Mouse (Mus musculus) erythroblast, embryonic 14.5 days (primary cell): ENCODE data around the gene Ptpa. TPM values are rescaled to one million over a fixed set of nuclear protein-coding genes. Genes with fewer than 3 reads are reported as not detected.
A peak's percentile ranks its signal among the peaks of the same experiment; 100 is the strongest.

ENCODE experiments used
- H3K27me3 ChIP-seq: 2 replicates; pipeline ENCODE4 v1.6.1; 2012; ENCODE audit warnings: inconsistent platforms; ENCODE audit not compliant: control insufficient read depth
- H3K36me3 ChIP-seq: 2 replicates; pipeline ENCODE4 v1.6.1; 2012; ENCODE audit warnings: mild to moderate bottlenecking, inconsistent platforms; ENCODE audit not compliant: control insufficient read depth
- H3K4me1 ChIP-seq: 2 replicates; pipeline ENCODE4 v1.6.1; 2012; ENCODE audit warnings: inconsistent platforms; ENCODE audit not compliant: control insufficient read depth
- H3K4me3 ChIP-seq: replicated peaks from 2 replicates; pipeline ENCODE3; 2012; ENCODE audit warnings: moderate library complexity, mild to moderate bottlenecking, inconsistent platforms
- H3K9me3 ChIP-seq: 2 replicates; pipeline ENCODE4 v1.6.1; 2012; ENCODE audit warnings: low read length, inconsistent platforms, mixed read lengths; ENCODE audit not compliant: control insufficient read depth
- GATA1 ChIP-seq: IDR thresholded peaks from 2 replicates; pipeline ENCODE4 v1.6.1; 2012; ENCODE audit warnings: low read length, inconsistent platforms, mixed read lengths
- TAL1 ChIP-seq: IDR thresholded peaks from 3 replicates; pipeline ENCODE4 v1.6.1; 2012; ENCODE audit warnings: low read length, inconsistent platforms, mixed read lengths
- polyA plus RNA-seq: library from polyadenylated mRNA; stranded (reverse); fragments of >175 nt; gene quantifications from 2 replicates; pipeline ENCODE4 v1.2.3, GENCODE M21; 2012

The Ptpa gene
- 150 and 192 TPM in 2 replicates for polyA plus RNA-seq

GRCm38 (mm10) chr2:30415936-30416648 lies at the start of gene Ptpa:
Ptpa (plus strand) TSS chr2:30416039.
- Histone ChIP-seq H3K27me3 (no peaks in the 10 kb centered on the region), H3K4me3 (peak within 1 kb of the TSS; percentile 98), H3K4me1 (peaks cover 72% of the 10 kb centered on the region), H3K36me3 (peaks cover 69% of the 10 kb centered on the region), H3K9me3 (no peaks in the 10 kb centered on the region)
- TF ChIP-seq GATA1 (no peak), TAL1 (no peak)

GRCm38 (mm10) chr2:30366203-30366602 lies 49.6 kb upstream of the Ptpa start:
- Histone ChIP-seq H3K36me3 (peaks cover 48% of the 10 kb centered on the region), H3K27me3 (no peaks in the 10 kb centered on the region)

GRCm38 (mm10) chr2:30371544-30371943 lies 44.3 kb upstream of the Ptpa start:
- H3K4me3 ChIP-seq = no peak overlapping the region
- peaks cover 90% of the 10 kb centered on the region for H3K36me3 ChIP-seq
- H3K9me3 ChIP-seq = no peaks in the 10 kb centered on the region
- H3K27me3 ChIP-seq = no peaks in the 10 kb centered on the region
- H3K4me1 ChIP-seq = peaks cover 25% of the 10 kb centered on the region
- no peak for TF ChIP-seq TAL1
- no peak for TF ChIP-seq GATA1

More at GRCm38 (mm10) chr2:30366203-30366602, 49.6 kb upstream of the Ptpa start:
- H3K4me1 ChIP-seq = peaks cover 36% of the 10 kb centered on the region
- no peak for TF ChIP-seq GATA1
- no peak for TF ChIP-seq TAL1
- H3K9me3 ChIP-seq = peaks cover 4% of the 10 kb centered on the region
- H3K4me3 ChIP-seq = no peak overlapping the region

GRCm38 (mm10) chr2:30372726-30373125 lies 43.1 kb upstream of the Ptpa start:
- Histone ChIP-seq H3K9me3 (no peaks in the 10 kb centered on the region), H3K27me3 (no peaks in the 10 kb centered on the region), H3K4me1 (peaks cover 29% of the 10 kb centered on the region), H3K36me3 (peaks cover 91% of the 10 kb centered on the region), H3K4me3 (no peak overlapping the region)
- TF ChIP-seq GATA1 = no peak

GRCm38 (mm10) chr2:30375893-30376292 lies 39.9 kb upstream of the Ptpa start:
- Histone ChIP-seq H3K4me3 (no peak overlapping the region), H3K4me1 (peaks cover 48% of the 10 kb centered on the region), H3K36me3 (peaks cover 87% of the 10 kb centered on the region), H3K27me3 (no peaks in the 10 kb centered on the region), H3K9me3 (no peaks in the 10 kb centered on the region)
- TF ChIP-seq TAL1 (no peak), GATA1 (no peak)

GRCm38 (mm10) chr2:30377721-30378120 lies 38.1 kb upstream of the Ptpa start:
- H3K27me3 ChIP-seq = no peaks in the 10 kb centered on the region
- H3K9me3 ChIP-seq = no peaks in the 10 kb centered on the region
- H3K36me3 ChIP-seq = peaks cover 91% of the 10 kb centered on the region
- TF ChIP-seq GATA1 (no peak), TAL1 (no peak)
- no peak overlapping the region for H3K4me3 ChIP-seq
- peaks cover 58% of the 10 kb centered on the region for H3K4me1 ChIP-seq

- TF ChIP-seq TAL1 (no peak), GATA1 (no peak)
- no peaks in the 10 kb centered on the region for H3K9me3 ChIP-seq
- no peaks in the 10 kb centered on the region for H3K27me3 ChIP-seq
- H3K36me3 ChIP-seq = peaks cover 93% of the 10 kb centered on the region
- H3K4me1 ChIP-seq = peaks cover 73% of the 10 kb centered on the region
- H3K4me3 ChIP-seq = no peak overlapping the region
Measured at GRCm38 (mm10) chr2:30379307-30379706, 36.5 kb upstream of the Ptpa start.

- Histone ChIP-seq H3K4me3 (peak overlapping the region; percentile 18), H3K9me3 (no peaks in the 10 kb centered on the region), H3K36me3 (peaks cover 96% of the 10 kb centered on the region), H3K27me3 (no peaks in the 10 kb centered on the region), H3K4me1 (peaks cover 80% of the 10 kb centered on the region)
- TF ChIP-seq GATA1 (no peak), TAL1 (no peak)
Measured at GRCm38 (mm10) chr2:30380564-30381376, 35.1 kb upstream of the Ptpa start.

GRCm38 (mm10) chr2:30381377-30381725 lies 34.5 kb upstream of the Ptpa start:
- peaks cover 75% of the 10 kb centered on the region for H3K4me1 ChIP-seq

More at GRCm38 (mm10) chr2:30381377-30381725, 34.5 kb upstream of the Ptpa start:
- H3K4me3 ChIP-seq = peak overlapping the region; percentile 34
- no peaks in the 10 kb centered on the region for H3K9me3 ChIP-seq
- TF ChIP-seq TAL1 (no peak), GATA1 (no peak)
- peaks cover 91% of the 10 kb centered on the region for H3K36me3 ChIP-seq
- H3K27me3 ChIP-seq = no peaks in the 10 kb centered on the region
